Mouse (Mus musculus): ENCODE measurements around the gene Fgf23. TPM values are rescaled to one million over a fixed set of nuclear protein-coding genes. Genes with fewer than 3 reads are reported as not detected.
A peak's percentile ranks its signal among the peaks of the same experiment; 100 is the strongest.

The Fgf23 gene
- polyA plus RNA-seq, 2 experiments, result not detected

- WGBS (ENCODE audit: insufficient replicate concordance), result 61% methylated on average over 12 of the region's 12 CpGs
- ATAC-seq (ENCODE audit: insufficient read depth), result no peak
- no peak overlapping the region for H3K4me3 ChIP-seq (ENCODE audit: insufficient read depth in 1 of 2, low read depth in 2 of 2, low read length in 2 of 2)
Observed at GRCm38 (mm10) chr6:127056990-127057588, 15.6 kb upstream of the Fgf23 start.

DNA sequence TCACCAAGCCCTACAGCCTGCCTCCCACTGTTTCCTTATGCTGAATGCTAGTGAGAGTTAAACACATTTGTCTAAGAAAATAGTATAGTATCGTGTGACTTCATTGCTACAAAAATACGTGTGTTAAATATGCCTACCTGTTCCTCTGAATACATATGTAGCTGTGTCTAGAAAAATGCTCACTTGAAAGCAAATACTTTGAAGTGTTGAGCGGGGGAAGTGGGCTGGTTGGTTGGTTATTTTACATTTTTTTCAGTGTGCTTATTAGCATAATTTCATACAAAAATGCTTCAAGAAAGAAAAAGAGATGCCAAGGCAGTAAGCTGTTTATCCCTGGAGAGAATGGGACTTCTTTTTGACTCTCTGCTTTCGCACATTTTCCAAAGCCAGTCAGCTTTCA lies 12.7 kb upstream of the Fgf23 start:
- TF ChIP-seq CTCF (IDR thresholded peaks at IDR 0.05; ENCODE audit: low read depth) (no peak), EP300 (IDR thresholded peaks at IDR 0.05; ENCODE audit: low read depth) (no peak)
- Histone ChIP-seq H3K27ac (no peak overlapping the region), H3K4me2 (ENCODE audit: low read depth) (no peak overlapping the region), H3K36me3 (replicated peaks; ENCODE audit: control insufficient read depth, insufficient read depth, low read depth) (no peaks in the 10 kb centered on the region), H3K27me3 (ENCODE audit: control insufficient read depth, insufficient read depth, low read length) (no peaks in the 10 kb centered on the region), H3K4me1 (replicated peaks; ENCODE audit: control insufficient read depth in 2 of 2, insufficient read depth in 2 of 2, low read length in 1 of 2) (no peaks in the 10 kb centered on the region), H3K9ac (replicated peaks) (no peak overlapping the region), H3K4me3 (ENCODE audit: insufficient read depth in 1 of 2, low read depth in 2 of 2, low read length in 2 of 2) (no peak overlapping the region), H3K9me3 (ENCODE audit: control insufficient read depth, low read length) (no peaks in the 10 kb centered on the region)
- no peak for ATAC-seq (ENCODE audit: insufficient read depth)
- WGBS (ENCODE audit: insufficient replicate concordance), result 61% methylated on average over 4 of the region's 4 CpGs
- no peak for DNase-seq (ENCODE audit: low read depth in 3 of 3, low spot score in 3 of 3)

More at GRCm38 (mm10) chr6:127056990-127057588, 15.6 kb upstream of the Fgf23 start:
- Histone ChIP-seq H3K9me3 (ENCODE audit: control insufficient read depth, low read length) (no peaks in the 10 kb centered on the region), H3K27me3 (ENCODE audit: control insufficient read depth, insufficient read depth, low read length) (no peaks in the 10 kb centered on the region), H3K4me2 (ENCODE audit: low read depth) (no peak overlapping the region), H3K9ac (replicated peaks) (no peak overlapping the region), H3K27ac (no peak overlapping the region), H3K4me1 (replicated peaks; ENCODE audit: control insufficient read depth in 2 of 2, insufficient read depth in 2 of 2, low read length in 1 of 2) (no peaks in the 10 kb centered on the region), H3K36me3 (replicated peaks; ENCODE audit: control insufficient read depth, insufficient read depth, low read depth) (no peaks in the 10 kb centered on the region)
- TF ChIP-seq CTCF (IDR thresholded peaks at IDR 0.05; ENCODE audit: low read depth) (no peak), EP300 (IDR thresholded peaks at IDR 0.05; ENCODE audit: low read depth) (no peak)
- DNase-seq (ENCODE audit: low read depth in 3 of 3, low spot score in 3 of 3), result no peak

- H3K27me3 ChIP-seq (ENCODE audit: control insufficient read depth, insufficient read depth, low read length), result no peaks in the 10 kb centered on the region
- DNase-seq (ENCODE audit: low read depth in 3 of 3, low spot score in 3 of 3) (no peak), ATAC-seq (ENCODE audit: insufficient read depth) (no peak)
- no peaks in the 10 kb centered on the region for H3K4me1 ChIP-seq (replicated peaks; ENCODE audit: control insufficient read depth in 2 of 2, insufficient read depth in 2 of 2, low read length in 1 of 2)
- H3K27ac ChIP-seq, result no peak overlapping the region
- no peak overlapping the region for H3K4me2 ChIP-seq (ENCODE audit: low read depth)
- no peaks in the 10 kb centered on the region for H3K9me3 ChIP-seq (ENCODE audit: control insufficient read depth, low read length)
- 52% methylated on average over 3 of the region's 3 CpGs for WGBS (ENCODE audit: insufficient replicate concordance)
- H3K9ac ChIP-seq (replicated peaks), result no peak overlapping the region
- no peak overlapping the region for H3K4me3 ChIP-seq (ENCODE audit: insufficient read depth in 1 of 2, low read depth in 2 of 2, low read length in 2 of 2)
- H3K36me3 ChIP-seq (replicated peaks; ENCODE audit: control insufficient read depth, insufficient read depth, low read depth), result no peaks in the 10 kb centered on the region
- no peak for TF ChIP-seq EP300 (IDR thresholded peaks at IDR 0.05; ENCODE audit: low read depth)
- no peak for TF ChIP-seq CTCF (IDR thresholded peaks at IDR 0.05; ENCODE audit: low read depth)
Observed at GRCm38 (mm10) chr6:127063915-127064314, 8.8 kb upstream of the Fgf23 start.

DNA sequence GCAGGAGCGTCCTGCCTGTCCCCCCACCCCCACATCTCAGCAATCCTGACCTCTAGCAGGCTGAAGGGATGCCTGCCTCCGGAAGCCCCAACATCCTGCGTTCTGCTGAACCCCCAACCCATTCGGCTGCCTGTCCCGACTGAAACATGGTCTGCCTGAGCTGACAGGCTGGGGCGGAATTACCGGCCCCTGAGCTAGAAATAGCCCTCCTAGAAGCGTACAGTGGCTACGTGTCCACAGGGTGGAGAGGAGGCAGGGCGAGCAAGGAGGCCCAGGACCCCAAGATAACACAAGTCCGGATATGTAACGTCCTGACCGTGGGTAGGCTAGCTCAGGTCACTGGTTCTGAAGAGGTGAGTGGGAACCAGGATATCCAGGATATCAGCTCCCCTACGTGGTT lies 7.9 kb upstream of the Fgf23 start:
- no peak for ATAC-seq (ENCODE audit: insufficient read depth)
- H3K4me2 ChIP-seq (ENCODE audit: low read depth), result 0 out of 2 replicates have a peak overlapping the region, but pooled peaks have one; percentile 1

GRCm38 (mm10) chr6:127079867-127080731 lies 7.4 kb downstream of the Fgf23 start:
- H3K27ac ChIP-seq, result no peak overlapping the region
- ATAC-seq (ENCODE audit: insufficient read depth), result no peak
- H3K4me3 ChIP-seq (ENCODE audit: insufficient read depth in 1 of 2, low read depth in 2 of 2, low read length in 2 of 2), result peak overlapping the region; percentile 1 to 15
- H3K27me3 ChIP-seq (ENCODE audit: control insufficient read depth, insufficient read depth, low read length), result peaks cover 16% of the 10 kb centered on the region
- peak; percentile 26; the same call in 1 of the 2 replicates for TF ChIP-seq CTCF (IDR thresholded peaks at IDR 0.05; ENCODE audit: low read depth)
- no peak for TF ChIP-seq EP300 (IDR thresholded peaks at IDR 0.05; ENCODE audit: low read depth)
- no peak overlapping the region for H3K9ac ChIP-seq (replicated peaks)
- no peaks in the 10 kb centered on the region for H3K36me3 ChIP-seq (replicated peaks; ENCODE audit: control insufficient read depth, insufficient read depth, low read depth)
- H3K9me3 ChIP-seq (ENCODE audit: control insufficient read depth, low read length), result no peaks in the 10 kb centered on the region
- DNase-seq (ENCODE audit: low read depth in 3 of 3, low spot score in 3 of 3), result peak in 1 of 3 experiments; percentile 2
- 3% methylated on average over 59 of the region's 59 CpGs for WGBS (ENCODE audit: insufficient replicate concordance)
- peak overlapping the region; percentile 35 for H3K4me2 ChIP-seq (ENCODE audit: low read depth)
- no peaks in the 10 kb centered on the region for H3K4me1 ChIP-seq (replicated peaks; ENCODE audit: control insufficient read depth in 2 of 2, insufficient read depth in 2 of 2, low read length in 1 of 2)

More for the DNA sequence above, 7.9 kb upstream of the Fgf23 start:
- H3K27me3 ChIP-seq (ENCODE audit: control insufficient read depth, insufficient read depth, low read length), result no peaks in the 10 kb centered on the region
- H3K27ac ChIP-seq, result no peak overlapping the region
- H3K36me3 ChIP-seq (replicated peaks; ENCODE audit: control insufficient read depth, insufficient read depth, low read depth), result no peaks in the 10 kb centered on the region
- DNase-seq (ENCODE audit: low read depth in 3 of 3, low spot score in 3 of 3), result no peak
- TF ChIP-seq EP300 (IDR thresholded peaks at IDR 0.05; ENCODE audit: low read depth) (no peak), CTCF (IDR thresholded peaks at IDR 0.05; ENCODE audit: low read depth) (no peak)
- WGBS (ENCODE audit: insufficient replicate concordance), result 4% methylated on average over 14 of the region's 14 CpGs
- H3K4me1 ChIP-seq (replicated peaks; ENCODE audit: control insufficient read depth in 2 of 2, insufficient read depth in 2 of 2, low read length in 1 of 2), result no peaks in the 10 kb centered on the region
- no peak overlapping the region for H3K4me3 ChIP-seq (ENCODE audit: insufficient read depth in 1 of 2, low read depth in 2 of 2, low read length in 2 of 2)
- H3K9ac ChIP-seq (replicated peaks), result no peak overlapping the region
- no peaks in the 10 kb centered on the region for H3K9me3 ChIP-seq (ENCODE audit: control insufficient read depth, low read length)
